Mouse (Mus musculus) heart, adult 8-10 months (tissue): ENCODE results near the gene Epx. TPM values are rescaled to one million over a fixed set of nuclear protein-coding genes. Genes with fewer than 3 reads are reported as not detected.
"Not testable (repeated sequence)": the region's sequence is repeated elsewhere in the genome, so short reads cannot be mapped to it uniquely, and the experiment has no call there.

Source experiments
- DNase-seq: peaks from one replicate; pipeline ENCODE4 v3.0.0; 2022; ENCODE audit warnings: low spot score
- total RNA-seq, 4 experiments: library from RNA; stranded (reverse); gene quantifications; 2 replicates each; pipeline ENCODE4 v1.2.4; 2022

The Epx gene
- not detected for total RNA-seq

GRCm38 (mm10) chr11:87875436-87875835 is at the start of gene Epx:
TSS of gene Epx (minus strand) at chr11:87875536.
- DNase-seq = no peak

- DNase-seq = no peak
These were observed 45.6 kb upstream of the Epx start, which contains the start of gene Olfr464 for GRCm38 (mm10) chr11:87920966-87921365. TSS of gene Olfr464 (minus strand) at chr11:87920967.

GRCm38 (mm10) chr11:87920301-87920700 is 45.0 kb upstream of the Epx start:
- DNase-seq = no peak

- no peak for DNase-seq
These were observed 40.7 kb upstream of the Epx start for GRCm38 (mm10) chr11:87916005-87916404.

GRCm38 (mm10) chr11:87904331-87904730 is 29.0 kb upstream of the Epx start:
- DNase-seq = no peak

- no peak for DNase-seq
These were observed 22.0 kb upstream of the Epx start, which contains the start of gene Olfr463 for GRCm38 (mm10) chr11:87897287-87897686. TSS of gene Olfr463 (minus strand) at chr11:87897387.

GRCm38 (mm10) chr11:87892168-87892567 is 16.8 kb upstream of the Epx start, which contains the start of gene Olfr462:
TSS of gene Olfr462 (minus strand) at chr11:87892268.
- no peak for DNase-seq

GRCm38 (mm10) chr11:87884856-87885255 is 9.5 kb upstream of the Epx start:
- no peak for DNase-seq

GRCm38 (mm10) chr11:87883493-87883892 is 8.2 kb upstream of the Epx start:
- no peak for DNase-seq

GRCm38 (mm10) chr11:87881714-87882113 is 6.4 kb upstream of the Epx start:
- no peak for DNase-seq

- no peak for DNase-seq
These were observed 4.5 kb upstream of the Epx start for GRCm38 (mm10) chr11:87879826-87880225.

- DNase-seq = no peak
These were observed 3.6 kb downstream of the Epx start for GRCm38 (mm10) chr11:87871766-87872165.

- no peak for DNase-seq
These were observed 5.2 kb downstream of the Epx start for GRCm38 (mm10) chr11:87870096-87870495.

- DNase-seq = not testable (repeated sequence)
These were observed 8.4 kb downstream of the Epx start for GRCm38 (mm10) chr11:87866891-87867290.

- no peak for DNase-seq
These were observed 12.5 kb downstream of the Epx start for GRCm38 (mm10) chr11:87862805-87863204.

GRCm38 (mm10) chr11:87860426-87860825 is 14.9 kb downstream of the Epx start:
- no peak for DNase-seq

- DNase-seq = no peak
These were observed 16.1 kb downstream of the Epx start for GRCm38 (mm10) chr11:87859273-87859672.

GRCm38 (mm10) chr11:87854550-87854949 is 20.8 kb downstream of the Epx start:
- no peak for DNase-seq

- DNase-seq = no peak
These were observed 21.8 kb downstream of the Epx start for GRCm38 (mm10) chr11:87853597-87853954.

GRCm38 (mm10) chr11:87852690-87853596 is 22.4 kb downstream of the Epx start, which contains the start of gene Mks1:
TSS of gene Mks1 (plus strand) at chr11:87853215.
- peak; percentile 86 for DNase-seq

- DNase-seq = no peak
These were observed 27.5 kb downstream of the Epx start for GRCm38 (mm10) chr11:87847884-87848283.

GRCm38 (mm10) chr11:87846968-87847600 is 28.3 kb downstream of the Epx start:
- DNase-seq = no peak

GRCm38 (mm10) chr11:87841436-87841835 is 33.9 kb downstream of the Epx start:
- DNase-seq = no peak
